Mouse (Mus musculus) olfactory bulb, adult 2 months (tissue): ENCODE measurements at regions not wholly inside any gene's neighbourhood (a gene's known extent, or its start where the extent isn't known, plus 50 kb on each side); places are given as distances from the start of the nearest gene placed in this dataset.

Experiments
- CTCF ChIP-seq: fragments of 200-500 bp; IDR thresholded peaks from 2 replicates; pipeline ENCODE4 v1.5.1; 2012; ENCODE audit warnings: low read depth, mild to moderate bottlenecking, low read length, moderate library complexity; ENCODE audit not compliant: insufficient read depth
- POLR2A ChIP-seq: fragments of 200-500 bp; IDR thresholded peaks from 2 replicates; pipeline ENCODE4 v1.6.1; 2012; ENCODE audit warnings: mild to moderate bottlenecking, low read depth, low read length, moderate library complexity; ENCODE audit not compliant: insufficient read depth

- TF ChIP-seq POLR2A, result no peak
- TF ChIP-seq CTCF, result no peak
Observed at GRCm38 (mm10) chr4:143012900-143013299, 199.9 kb downstream of the Prdm2 start.
